Mouse (Mus musculus) megakaryocyte, adult 5-6 weeks (primary cell): ENCODE measurements around the gene Defb22. TPM values are rescaled to one million over a fixed set of nuclear protein-coding genes. Genes with fewer than 3 reads are reported as not detected.
A peak's percentile ranks its signal among the peaks of the same experiment; 100 is the strongest.

Experiments
- ATAC-seq: 2 replicates; pipeline ENCODE4 v1.8.0; 2016; ENCODE audit warnings: mild to moderate bottlenecking, inconsistent platforms; ENCODE audit not compliant: poor library complexity, severe bottlenecking
- total RNA-seq, 2 experiments: library from RNA; stranded (forward) in 1 of 2; stranded (reverse) in 1 of 2; fragments of 153-499, 151-499 nt in 1 of 2; fragments of 221-1000, 200-1000 nt in 1 of 2; gene quantifications; 2 replicates each; pipeline versions ENCODE4 v1.2.3 to v1.2.4; 2015 to 2017

The Defb22 gene
- total RNA-seq, 2 experiments from 2014 or later: not detected

DNA sequence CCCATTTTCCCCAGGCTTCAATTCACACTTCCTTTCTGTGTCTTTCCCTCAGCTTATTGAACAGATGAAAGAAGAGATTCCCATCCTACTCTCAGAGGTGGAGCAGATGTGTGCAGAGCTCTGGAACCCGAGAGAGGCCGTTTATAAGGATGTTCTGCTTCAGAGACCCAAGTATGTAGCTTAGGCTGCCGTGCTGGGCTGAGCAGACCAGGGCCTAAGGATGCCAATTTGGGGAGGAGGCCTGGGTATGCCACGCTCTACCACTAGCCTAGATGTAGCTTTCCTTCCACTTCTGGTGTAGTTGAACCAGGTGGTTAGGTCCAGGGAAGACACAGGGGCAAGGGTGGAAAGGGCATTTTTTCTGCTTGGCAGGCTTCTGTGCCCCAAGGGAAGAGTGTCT, 47.6 kb downstream of the Defb22 start:
- ATAC-seq: no peak

DNA sequence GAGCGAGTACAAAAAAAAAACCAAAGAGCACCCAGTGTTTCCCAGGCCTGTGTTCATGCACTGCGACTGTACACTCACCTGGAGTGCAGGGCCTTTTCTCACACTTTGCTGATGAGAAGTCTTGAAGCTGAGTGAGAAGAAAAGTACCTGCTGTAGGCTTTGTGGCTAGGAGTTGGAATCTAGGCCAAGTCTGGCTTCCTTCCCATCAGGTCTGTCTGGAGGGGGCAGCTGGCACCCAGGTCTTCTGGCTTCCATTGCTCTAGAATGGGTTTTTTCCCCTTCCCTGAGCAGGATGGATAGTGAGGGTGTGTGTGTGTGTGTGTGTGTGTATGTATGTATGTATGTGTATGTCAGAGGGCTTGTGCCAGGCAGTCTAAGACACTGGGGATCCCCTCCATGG, 50.1 kb downstream of the Defb22 start:
- no peak for ATAC-seq

DNA sequence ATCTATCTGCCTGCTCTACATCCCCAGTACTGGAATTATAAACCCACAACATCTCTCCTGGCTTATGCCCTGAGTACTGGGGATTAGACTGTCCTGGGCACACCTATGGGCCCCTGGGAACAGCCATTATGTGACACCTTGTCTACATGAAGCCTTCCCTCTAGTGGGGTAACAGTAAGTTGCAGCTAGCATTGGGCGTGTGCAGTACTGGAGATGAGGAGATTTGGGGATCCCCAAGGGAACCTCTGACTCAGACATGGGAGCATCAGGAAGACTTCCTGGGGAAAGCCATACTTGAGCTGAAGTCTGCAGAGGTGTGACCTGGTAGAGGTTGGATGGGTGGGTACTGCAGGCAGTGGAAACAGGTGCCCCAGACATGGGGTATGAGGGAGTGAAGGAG, 51.0 kb downstream of the Defb22 start:
- ATAC-seq: no peak

DNA sequence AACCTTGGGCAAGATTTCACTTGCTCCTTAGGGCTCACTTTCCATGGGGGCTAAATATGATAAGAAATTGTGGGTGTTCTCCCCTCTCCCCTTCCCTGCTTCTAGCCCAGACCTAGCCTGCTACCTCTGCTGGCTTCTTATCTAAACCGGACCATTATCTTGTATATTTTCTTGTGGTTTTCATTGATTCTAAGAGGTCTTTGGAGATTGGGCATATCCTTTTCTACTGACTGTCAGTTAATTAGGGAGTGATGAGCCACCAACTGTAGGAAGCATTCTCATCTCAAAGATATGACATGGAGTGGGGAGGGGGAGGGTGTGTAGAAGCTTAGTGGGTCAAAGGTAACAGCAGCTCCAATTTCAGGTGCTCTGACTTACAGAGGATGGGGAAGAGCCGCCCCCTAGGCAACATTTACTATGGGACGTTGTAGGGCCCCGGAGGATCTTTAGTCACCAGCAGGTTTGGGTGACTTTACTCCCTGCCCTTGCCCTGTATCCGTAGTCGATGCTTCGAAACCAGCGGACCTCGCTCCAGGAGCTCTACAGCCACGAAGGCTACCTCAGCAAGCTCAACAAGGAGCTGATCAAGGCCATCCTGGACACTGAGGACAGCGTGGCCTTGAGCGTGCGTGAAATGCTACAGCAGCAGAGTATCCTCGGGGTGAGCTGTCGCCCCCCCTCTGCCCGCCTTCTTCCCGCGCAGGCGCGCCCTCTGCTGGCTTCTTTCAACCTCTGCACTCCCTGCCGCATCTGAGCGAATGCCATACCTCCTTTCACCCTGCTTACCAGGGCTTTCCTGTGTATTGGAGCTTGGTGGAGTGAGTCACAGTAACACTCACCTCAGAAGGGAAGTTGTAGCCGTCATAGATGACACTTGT, 52.7 kb downstream of the Defb22 start:
- peak; percentile 94 for ATAC-seq

DNA sequence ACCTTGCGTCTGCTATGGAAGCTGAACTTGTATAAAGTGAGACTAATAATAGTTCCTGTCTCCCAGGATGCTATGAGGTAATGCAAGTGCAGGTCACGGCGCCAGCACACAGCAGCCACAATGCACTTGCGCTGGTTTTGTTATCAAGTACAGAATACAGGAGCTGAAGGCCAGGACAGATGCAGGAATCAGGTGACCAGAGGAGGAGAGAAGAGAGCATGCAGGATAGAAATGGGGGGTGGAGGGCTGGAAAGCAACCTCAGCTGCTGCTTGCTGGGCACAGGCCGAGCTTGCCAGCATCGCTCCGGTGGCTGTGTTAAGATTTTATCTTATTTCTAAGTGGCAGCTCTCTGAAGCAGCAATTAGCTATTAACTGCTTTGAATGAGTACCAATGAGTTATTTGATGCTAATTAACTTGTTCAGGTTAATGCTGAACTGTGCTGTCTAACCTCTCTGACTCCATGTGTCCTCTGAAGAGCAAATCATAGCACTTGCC, 53.5 kb downstream of the Defb22 start:
- ATAC-seq: no peak

Other genes with a start within 250 kb of the Defb22 start
- gene Tbc1d20, start 196.3 kb downstream of the Defb22 start, total RNA-seq (2015): 23.3 and 28.1 TPM in 2 replicates
- gene Tbc1d20, start 196.3 kb downstream of the Defb22 start, total RNA-seq (2017): 23.2 and 28.9 TPM in 2 replicates
- gene Rbck1, start 157.5 kb downstream of the Defb22 start, total RNA-seq (2015): 45.4 and 46.2 TPM in 2 replicates
- gene Rbck1, start 157.5 kb downstream of the Defb22 start, total RNA-seq (2017): 54.8 and 55.5 TPM in 2 replicates
- 0.16 and 1.3 TPM in 2 replicates for gene Trib3, start 146.1 kb downstream of the Defb22 start, total RNA-seq (2015)
- gene Trib3, start 146.1 kb downstream of the Defb22 start, total RNA-seq (2017): 1.1 TPM in 1 of 2 replicates, not detected in the other
- not detected in 2 replicates for gene Nrsn2, start 113.5 kb downstream of the Defb22 start, total RNA-seq (2015)
- not detected in 2 replicates for gene Nrsn2, start 113.5 kb downstream of the Defb22 start, total RNA-seq (2017)
- gene Sox12, start 92.1 kb downstream of the Defb22 start, total RNA-seq (2015): 0.27 and 0.60 TPM in 2 replicates
- gene Sox12, start 92.1 kb downstream of the Defb22 start, total RNA-seq (2017): 0.12 and 0.15 TPM in 2 replicates
- 0.98 and 1.9 TPM in 2 replicates for gene Zcchc3, start 75.1 kb downstream of the Defb22 start, total RNA-seq (2015)
- 2.1 and 2.6 TPM in 2 replicates for gene Zcchc3, start 75.1 kb downstream of the Defb22 start, total RNA-seq (2017)
- gene 6820408C15Rik, start 74.6 kb downstream of the Defb22 start, total RNA-seq (2015): not detected in 2 replicates
- gene 6820408C15Rik, start 74.6 kb downstream of the Defb22 start, total RNA-seq (2017): not detected in 2 replicates
- gene Defb23, start 25.5 kb downstream of the Defb22 start, total RNA-seq (2015): not detected in 2 replicates
- gene Defb23, start 25.5 kb downstream of the Defb22 start, total RNA-seq (2017): not detected in 2 replicates
- gene Defb20, start 13.1 kb downstream of the Defb22 start, total RNA-seq (2015): not detected in 2 replicates
- gene Defb20, start 13.1 kb downstream of the Defb22 start, total RNA-seq (2017): not detected in 2 replicates
- gene Defb26, start 21.6 kb upstream of the Defb22 start, total RNA-seq (2015): not detected in 2 replicates
- gene Defb26, start 21.6 kb upstream of the Defb22 start, total RNA-seq (2017): not detected in 2 replicates
- gene Defb28, start 28.1 kb upstream of the Defb22 start, total RNA-seq (2015): not detected in 2 replicates
- gene Defb28, start 28.1 kb upstream of the Defb22 start, total RNA-seq (2017): not detected in 2 replicates
- not detected in 2 replicates for gene Defb29, start 50.0 kb upstream of the Defb22 start, total RNA-seq (2015)
- gene Defb29, start 50.0 kb upstream of the Defb22 start, total RNA-seq (2017): not detected in 2 replicates
- gene Gm17416, start 79.2 kb upstream of the Defb22 start, total RNA-seq (2015): not detected in 2 replicates
- gene Gm17416, start 79.2 kb upstream of the Defb22 start, total RNA-seq (2017): not detected in 2 replicates
- gene Defb21, start 82.6 kb upstream of the Defb22 start, total RNA-seq (2015): not detected in 2 replicates
- gene Defb21, start 82.6 kb upstream of the Defb22 start, total RNA-seq (2017): not detected in 2 replicates
- not detected in 2 replicates for gene Defb19, start 90.2 kb upstream of the Defb22 start, total RNA-seq (2015)
- not detected in 2 replicates for gene Defb19, start 90.2 kb upstream of the Defb22 start, total RNA-seq (2017)
- not detected in 2 replicates for gene Defb45, start 109.3 kb upstream of the Defb22 start, total RNA-seq (2015)
- gene Defb45, start 109.3 kb upstream of the Defb22 start, total RNA-seq (2017): not detected in 2 replicates
- not detected in 2 replicates for gene Defb36, start 114.2 kb upstream of the Defb22 start, total RNA-seq (2015)
- gene Defb36, start 114.2 kb upstream of the Defb22 start, total RNA-seq (2017): not detected in 2 replicates
- not detected in 2 replicates for gene Defb25, start 132.9 kb upstream of the Defb22 start, total RNA-seq (2015)
- gene Defb25, start 132.9 kb upstream of the Defb22 start, total RNA-seq (2017): not detected in 2 replicates
- 8.9 and 10.2 TPM in 2 replicates for gene Rem1, start 136.8 kb upstream of the Defb22 start, total RNA-seq (2015)
- 9.0 and 15.4 TPM in 2 replicates for gene Rem1, start 136.8 kb upstream of the Defb22 start, total RNA-seq (2017)
- 165 and 166 TPM in 2 replicates for gene H13, start 179.3 kb upstream of the Defb22 start, total RNA-seq (2015)
- 100 and 109 TPM in 2 replicates for gene H13, start 179.3 kb upstream of the Defb22 start, total RNA-seq (2017)
- gene Mcts2, start 196.9 kb upstream of the Defb22 start, total RNA-seq (2015): 8.4 and 9.3 TPM in 2 replicates
- 7.1 and 8.3 TPM in 2 replicates for gene Mcts2, start 196.9 kb upstream of the Defb22 start, total RNA-seq (2017)
- gene Id1, start 246.1 kb upstream of the Defb22 start, total RNA-seq (2015): 28.4 and 48.3 TPM in 2 replicates
- gene Id1, start 246.1 kb upstream of the Defb22 start, total RNA-seq (2017): 35.0 and 40.1 TPM in 2 replicates